Mouse (Mus musculus) urinary bladder, adult 2 months (tissue): ENCODE results near the gene Kcnk7. TPM values are rescaled to one million over a fixed set of nuclear protein-coding genes. Genes with fewer than 3 reads are reported as not detected.

Source experiments
- DNase-seq: peaks from one replicate; pipeline ENCODE4 v3.0.0; 2022; ENCODE audit warnings: low spot score
- polyA plus RNA-seq: library from polyadenylated mRNA; depleted of rRNA; stranded (reverse); fragments of >200 nt; gene quantifications from 2 replicates; pipeline ENCODE4 v1.2.3, GENCODE M21; 2012

Kcnk7 gene
- polyA plus RNA-seq, 1 experiment, result 0.25 TPM

GRCm38 (mm10) chr19:5690343-5690735 lies 13.8 kb upstream of the Kcnk7 start:
- no peak for DNase-seq

- DNase-seq, result no peak
These were observed 12.6 kb upstream of the Kcnk7 start for GRCm38 (mm10) chr19:5691601-5692000.

GRCm38 (mm10) chr19:5692086-5692912 lies 11.9 kb upstream of the Kcnk7 start:
- DNase-seq, result no peak

- DNase-seq, result no peak
These were observed 11.2 kb upstream of the Kcnk7 start for GRCm38 (mm10) chr19:5692913-5693396.

- no peak for DNase-seq
These were observed 10.4 kb upstream of the Kcnk7 start for GRCm38 (mm10) chr19:5693801-5694200.

GRCm38 (mm10) chr19:5695849-5696462 lies 8.2 kb upstream of the Kcnk7 start:
- DNase-seq, result no peak

- DNase-seq, result no peak
These were observed 819 bp downstream of the Kcnk7 start for GRCm38 (mm10) chr19:5704801-5705571.

- no peak for DNase-seq
These were observed 5.9 kb downstream of the Kcnk7 start for GRCm38 (mm10) chr19:5710068-5710467.

GRCm38 (mm10) chr19:5710581-5710980 lies 6.4 kb downstream of the Kcnk7 start:
- no peak for DNase-seq

GRCm38 (mm10) chr19:5711218-5711617 lies 7.1 kb downstream of the Kcnk7 start:
- DNase-seq, result no peak

- no peak for DNase-seq
These were observed 7.8 kb downstream of the Kcnk7 start for GRCm38 (mm10) chr19:5711907-5712460.

GRCm38 (mm10) chr19:5713255-5713654 lies 9.1 kb downstream of the Kcnk7 start:
- DNase-seq, result no peak

- no peak for DNase-seq
These were observed 9.6 kb downstream of the Kcnk7 start for GRCm38 (mm10) chr19:5713730-5714129.

- no peak for DNase-seq
These were observed 11.9 kb downstream of the Kcnk7 start for GRCm38 (mm10) chr19:5715793-5716688.

GRCm38 (mm10) chr19:5716955-5717354 lies 12.8 kb downstream of the Kcnk7 start:
- no peak for DNase-seq

GRCm38 (mm10) chr19:5721233-5721632 lies 17.1 kb downstream of the Kcnk7 start:
- no peak for DNase-seq

- DNase-seq, result no peak
These were observed 18.8 kb downstream of the Kcnk7 start for GRCm38 (mm10) chr19:5722848-5723425.

- no peak for DNase-seq
These were observed 19.9 kb downstream of the Kcnk7 start for GRCm38 (mm10) chr19:5723934-5724548.

- no peak for DNase-seq
These were observed 20.4 kb downstream of the Kcnk7 start for GRCm38 (mm10) chr19:5724549-5724941.

GRCm38 (mm10) chr19:5725029-5725707 lies 21.0 kb downstream of the Kcnk7 start:
- no peak for DNase-seq
